Mouse (Mus musculus) heart, postnatal 25 days (tissue): Measurements from ENCODE around the gene Olfr373. TPM values are rescaled to one million over a fixed set of nuclear protein-coding genes. Genes with fewer than 3 reads are reported as not detected.

ENCODE experiments used
- DNase-seq: peaks from one replicate; pipeline ENCODE4 v3.0.0; 2022; ENCODE audit warnings: low spot score
- intact Hi-C: fragments of 180-260 bp; cut with DNase I; formaldehyde crosslinking; loops from one replicate; pipeline ENCODE4 v1.15.1; 2025
- total RNA-seq, 2 experiments: library from RNA; stranded (reverse); gene quantifications; 2 replicates each; pipeline ENCODE4 v1.2.3; 2021

The Olfr373 gene
- total RNA-seq, 2 experiments from 2014 or later = not detected

GRCm38 (mm10) chr8:72132417-72132816, 49.4 kb downstream of the Olfr373 start:
- DNase-seq = no peak
- intact Hi-C loops = no loop called here

GRCm38 (mm10) chr8:72132891-72133290, 49.9 kb downstream of the Olfr373 start:
- DNase-seq = no peak
- intact Hi-C loops = no loop called here

- DNase-seq = no peak
- intact Hi-C loops = no loop called here
Observed at GRCm38 (mm10) chr8:72133507-72133906, 50.5 kb downstream of the Olfr373 start.

- peak; percentile 67 for DNase-seq
- intact Hi-C loops = no loop called here
Observed at GRCm38 (mm10) chr8:72134756-72135445, 51.9 kb downstream of the Olfr373 start, which contains the start of gene Tpm4. Tpm4 (plus strand) TSS chr8:72134975.

- intact Hi-C loops = no loop called here
- peak; percentile 37 for DNase-seq
Observed at GRCm38 (mm10) chr8:72135446-72136301, 52.7 kb downstream of the Olfr373 start.

GRCm38 (mm10) chr8:72136302-72136978, 53.5 kb downstream of the Olfr373 start:
- intact Hi-C loops = no loop called here
- DNase-seq = peak; percentile 74

- intact Hi-C loops = no loop called here
- no peak for DNase-seq
Observed at GRCm38 (mm10) chr8:72137431-72137830, 54.5 kb downstream of the Olfr373 start.

- intact Hi-C loops = loop anchor here (2.0 kb wide), 1 partner anchor 22 kb away; the partner anchor contains the start of gene Rab8a
- no peak for DNase-seq
Observed at GRCm38 (mm10) chr8:72138456-72138855, 55.5 kb downstream of the Olfr373 start.

GRCm38 (mm10) chr8:72143256-72143824, 60.4 kb downstream of the Olfr373 start:
- intact Hi-C loops = no loop called here

GRCm38 (mm10) chr8:72144345-72144975, 61.5 kb downstream of the Olfr373 start:
- no peak for DNase-seq
- intact Hi-C loops = no loop called here

More at GRCm38 (mm10) chr8:72143256-72143824, 60.4 kb downstream of the Olfr373 start:
- DNase-seq = no peak

GRCm38 (mm10) chr8:72145511-72145910, 62.5 kb downstream of the Olfr373 start:
- intact Hi-C loops = no loop called here

GRCm38 (mm10) chr8:72146056-72146455, 63.1 kb downstream of the Olfr373 start:
- intact Hi-C loops = no loop called here
- no peak for DNase-seq

More at GRCm38 (mm10) chr8:72145511-72145910, 62.5 kb downstream of the Olfr373 start:
- no peak for DNase-seq

- no peak for DNase-seq
- intact Hi-C loops = no loop called here
Observed at GRCm38 (mm10) chr8:72146556-72146955, 63.6 kb downstream of the Olfr373 start.

- DNase-seq = no peak
- intact Hi-C loops = no loop called here
Observed at GRCm38 (mm10) chr8:72147266-72147665, 64.3 kb downstream of the Olfr373 start.

- no peak for DNase-seq
- intact Hi-C loops = no loop called here
Observed at GRCm38 (mm10) chr8:72149056-72149455, 66.1 kb downstream of the Olfr373 start.

GRCm38 (mm10) chr8:72151418-72152078, 68.6 kb downstream of the Olfr373 start:
- intact Hi-C loops = no loop called here

More at GRCm38 (mm10) chr8:72151418-72152078, 68.6 kb downstream of the Olfr373 start:
- DNase-seq = no peak
